Mouse (Mus musculus) ZHBTc4 (cell line): ENCODE measurements at regions not wholly inside any gene's neighbourhood (a gene's known extent, or its start where the extent isn't known, plus 50 kb on each side); places are given as distances from the start of the nearest gene placed in this dataset.

Source experiments
- DNase-seq: peaks from one replicate; pipeline ENCODE4 v3.0.0-alpha.2; 2011; ENCODE audit warnings: low read depth, low spot score

DNA sequence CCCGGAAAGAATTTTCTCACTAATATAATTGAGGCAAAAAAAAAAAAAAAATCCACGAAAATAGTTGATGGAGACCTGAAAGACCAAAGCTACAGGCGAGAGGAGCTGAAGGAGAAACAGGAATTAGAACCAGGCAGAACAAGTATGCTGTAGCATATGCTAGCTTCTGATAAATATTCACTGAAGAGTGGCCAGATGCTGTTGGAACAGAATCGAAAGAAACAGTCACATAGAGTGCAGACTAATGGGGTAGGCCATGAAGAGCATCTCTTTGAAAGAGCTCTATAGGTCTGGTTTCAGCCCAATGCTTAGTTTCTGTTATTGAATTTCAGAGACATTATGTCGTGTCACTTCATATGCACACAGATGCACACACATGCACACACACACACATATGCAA, 386.3 kb upstream of the Slc30a5 start:
- DNase-seq = no peak

GRCm38 (mm10) chr13:101216897-101217480, 383.8 kb upstream of the Slc30a5 start:
- no peak for DNase-seq

DNA sequence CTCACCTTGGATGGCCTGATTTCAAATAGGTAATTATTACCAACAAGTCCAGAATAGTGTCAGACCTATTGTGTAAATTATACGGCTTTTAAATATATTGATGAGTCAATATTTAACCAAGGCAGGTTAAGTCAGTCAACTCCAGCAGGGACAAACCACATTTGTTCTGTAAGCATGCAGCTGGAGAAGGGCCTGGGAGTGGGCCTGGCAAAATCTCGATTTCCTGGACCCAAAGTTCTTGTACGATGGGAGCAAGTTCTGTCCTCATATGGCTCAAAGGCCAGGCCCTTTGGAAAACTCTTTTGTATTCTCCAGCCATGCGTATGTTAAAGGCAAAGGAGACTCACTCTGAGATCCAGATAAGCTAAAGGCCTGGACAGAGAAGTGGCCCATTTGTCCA, 383.2 kb upstream of the Slc30a5 start:
- no peak for DNase-seq

GRCm38 (mm10) chr13:101215792-101216221, 382.6 kb upstream of the Slc30a5 start:
- no peak for DNase-seq

DNA sequence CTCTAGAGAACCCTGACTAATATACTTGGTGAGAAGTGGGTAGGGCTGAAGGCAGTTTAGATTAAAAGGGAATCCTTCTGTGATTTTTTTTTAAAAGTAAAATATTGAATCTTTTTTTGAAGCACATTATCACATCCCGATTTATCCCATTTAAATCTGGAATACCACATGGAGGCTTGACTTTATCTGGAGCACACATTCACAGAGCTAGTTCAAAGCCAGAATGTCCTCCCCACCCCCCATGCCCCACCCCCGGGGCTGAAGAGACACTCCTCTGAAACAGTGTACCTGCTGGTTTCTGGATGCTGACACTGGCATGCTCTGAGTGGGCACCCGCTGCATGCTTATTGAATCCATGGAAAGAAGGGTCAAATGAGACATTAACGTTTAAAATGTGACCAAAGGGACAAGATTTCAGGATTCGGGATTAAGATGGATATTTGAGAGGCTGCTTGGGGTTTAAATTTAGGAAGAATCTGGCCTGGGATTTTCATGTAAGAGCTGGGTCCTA, 382.0 kb upstream of the Slc30a5 start:
- DNase-seq = no peak

DNA sequence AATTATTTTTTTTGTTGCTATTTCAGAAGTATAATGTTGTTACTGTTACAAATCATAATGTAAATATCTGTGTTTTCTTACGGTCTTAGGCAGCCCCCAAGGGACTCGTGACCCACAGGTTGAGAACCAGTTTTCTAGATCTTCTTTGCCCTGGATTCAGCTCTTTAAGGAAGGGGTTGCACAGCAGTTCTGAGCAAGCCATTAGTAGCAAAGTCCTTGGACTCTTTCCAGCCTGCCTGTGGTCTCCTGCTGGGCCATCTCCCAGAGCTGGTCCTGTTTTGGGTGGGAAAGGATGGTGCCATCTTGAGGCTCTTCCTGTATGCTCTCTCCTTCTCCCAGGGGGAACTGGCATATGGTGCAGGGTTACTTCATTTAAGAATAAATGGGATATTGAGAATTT, 380.9 kb upstream of the Slc30a5 start:
- DNase-seq = no peak

- no peak for DNase-seq
Measured at GRCm38 (mm10) chr13:101213121-101213916, 380.1 kb upstream of the Slc30a5 start.

GRCm38 (mm10) chr13:101212341-101212895, 379.2 kb upstream of the Slc30a5 start:
- no peak for DNase-seq

DNA sequence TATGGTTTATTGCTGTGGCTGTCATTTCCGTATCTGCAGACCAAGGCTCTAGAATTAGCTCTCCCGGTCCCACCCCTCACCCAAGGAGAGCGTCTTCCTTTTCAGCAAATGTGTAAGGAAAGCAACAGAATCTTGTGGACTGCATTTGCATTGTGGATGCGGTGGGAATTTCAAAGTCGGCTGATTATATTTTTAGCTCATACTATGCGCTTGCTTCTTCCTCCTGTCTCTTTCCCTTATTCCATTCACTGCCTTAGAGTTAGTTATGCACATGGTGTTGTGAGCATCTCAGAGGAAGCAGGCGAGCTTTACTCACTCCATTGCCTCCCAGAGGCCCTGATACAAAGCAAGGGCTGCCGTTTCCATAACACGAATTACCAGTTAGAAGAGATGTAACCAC, 375.6 kb upstream of the Slc30a5 start:
- DNase-seq = no peak

GRCm38 (mm10) chr13:101203463-101203862, 370.2 kb upstream of the Slc30a5 start:
- DNase-seq = no peak

DNA sequence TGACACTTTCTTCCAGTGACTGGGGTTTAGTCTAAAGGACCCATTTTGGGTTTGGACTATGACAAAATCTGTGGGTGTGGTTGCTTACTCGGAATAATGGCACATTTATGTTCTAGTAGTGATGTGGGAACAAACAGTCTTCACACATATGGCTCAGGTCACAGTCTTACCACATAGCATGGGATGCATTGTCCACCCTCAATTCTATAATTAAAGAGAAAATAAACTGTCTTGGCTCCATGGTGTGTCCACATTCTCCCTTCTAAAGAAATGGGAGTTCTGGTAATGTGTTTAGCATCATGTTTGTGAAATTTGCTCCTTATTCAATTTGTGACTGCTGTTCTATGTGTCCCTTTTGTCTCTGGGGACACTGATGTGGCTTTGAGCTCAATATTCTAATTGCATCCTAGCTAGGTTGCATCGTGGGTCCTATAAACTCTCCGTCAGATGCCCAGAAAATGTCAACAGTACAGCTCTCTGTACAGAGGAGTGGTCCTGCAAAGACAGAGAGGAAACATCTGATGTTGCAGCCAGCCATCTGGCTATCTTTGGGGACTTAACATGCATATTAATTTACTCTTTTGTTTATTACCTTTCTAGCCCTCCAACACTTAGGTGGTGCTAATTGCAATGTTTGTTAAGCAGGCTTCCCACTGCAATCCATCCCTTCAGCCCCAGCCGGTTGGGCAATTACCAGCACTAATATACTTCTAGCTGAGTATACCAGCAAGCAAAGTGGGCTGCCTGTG, 369.5 kb upstream of the Slc30a5 start:
- DNase-seq = no peak

GRCm38 (mm10) chr13:101190249-101190830, 357.1 kb upstream of the Slc30a5 start:
- DNase-seq = no peak

- DNase-seq = no peak
Measured at GRCm38 (mm10) chr13:101182387-101182786, 349.2 kb upstream of the Slc30a5 start.

DNA sequence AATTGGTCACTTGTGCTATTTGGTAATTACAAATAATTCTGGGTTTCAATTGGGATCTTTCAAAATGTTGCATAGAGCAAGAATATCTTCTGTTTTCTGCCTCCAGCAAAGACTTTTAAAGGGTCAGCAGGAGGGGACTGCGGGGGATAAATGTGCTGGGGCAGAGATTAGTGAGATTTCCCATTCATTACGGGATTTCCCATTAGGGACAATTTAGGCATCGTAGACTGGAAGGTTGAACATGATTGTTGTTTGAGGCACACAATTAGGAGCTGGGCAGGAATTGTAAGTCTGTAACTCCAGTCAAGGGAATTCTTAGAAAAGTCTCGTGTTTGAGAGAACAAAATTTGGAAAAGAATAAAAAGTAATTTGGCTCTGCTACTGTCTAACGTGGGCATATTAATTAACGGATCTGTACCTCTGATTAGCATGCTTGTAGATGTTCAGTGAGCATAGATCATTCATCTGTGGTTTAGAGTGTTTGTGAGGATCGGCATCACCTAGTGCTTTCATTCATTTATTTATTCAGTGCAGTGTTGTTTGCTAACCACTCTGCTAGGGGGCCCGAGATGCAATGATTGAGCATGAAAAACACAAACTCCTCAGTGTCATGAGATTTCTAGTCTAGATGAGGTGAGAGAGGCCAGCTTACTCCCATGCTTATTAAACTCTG, 341.9 kb upstream of the Slc30a5 start:
- no peak for DNase-seq

DNA sequence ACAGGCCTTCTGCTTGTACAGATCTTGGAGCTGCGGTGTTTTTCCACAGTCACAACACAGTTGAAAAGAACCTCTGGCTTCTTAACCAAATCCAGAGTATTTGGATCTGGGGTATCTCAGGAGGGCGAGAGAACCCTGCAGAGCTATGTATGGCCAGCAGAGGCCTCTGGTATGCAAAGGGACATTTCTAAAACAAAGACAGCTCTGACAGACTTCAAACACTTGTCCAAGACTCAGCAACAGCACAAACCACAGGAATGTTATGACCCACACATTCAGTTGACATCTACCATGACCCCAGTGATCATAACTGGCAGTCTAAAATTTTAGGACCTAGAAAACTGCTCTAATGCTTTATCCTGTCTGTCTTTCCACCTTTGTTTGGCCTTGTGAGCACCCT, 328.5 kb upstream of the Slc30a5 start:
- peak; percentile 11 for DNase-seq

DNA sequence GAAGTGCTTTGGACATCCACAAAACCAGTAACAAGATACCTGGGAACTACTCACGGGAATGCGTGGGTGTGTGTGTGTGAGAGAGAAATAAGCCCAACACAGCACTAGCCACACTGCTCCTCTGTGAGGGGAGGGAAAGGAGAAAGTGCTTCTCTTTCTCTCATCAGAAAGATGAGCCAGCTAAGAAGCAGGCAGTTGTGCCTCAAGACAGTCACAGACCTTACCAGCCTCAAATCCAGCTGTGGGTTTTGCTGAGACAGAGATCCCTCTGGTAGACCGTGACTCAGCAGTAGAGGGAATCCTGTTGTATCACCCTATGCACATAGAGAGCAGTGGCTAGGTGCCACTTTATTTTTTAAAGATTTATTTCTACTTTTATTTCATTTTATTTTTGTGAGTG, 326.7 kb upstream of the Slc30a5 start:
- no peak for DNase-seq

- DNase-seq = no peak
Measured at GRCm38 (mm10) chr13:101153760-101154159, 320.5 kb upstream of the Slc30a5 start.

GRCm38 (mm10) chr13:101142761-101143160, 309.5 kb upstream of the Slc30a5 start:
- DNase-seq = no peak

DNA sequence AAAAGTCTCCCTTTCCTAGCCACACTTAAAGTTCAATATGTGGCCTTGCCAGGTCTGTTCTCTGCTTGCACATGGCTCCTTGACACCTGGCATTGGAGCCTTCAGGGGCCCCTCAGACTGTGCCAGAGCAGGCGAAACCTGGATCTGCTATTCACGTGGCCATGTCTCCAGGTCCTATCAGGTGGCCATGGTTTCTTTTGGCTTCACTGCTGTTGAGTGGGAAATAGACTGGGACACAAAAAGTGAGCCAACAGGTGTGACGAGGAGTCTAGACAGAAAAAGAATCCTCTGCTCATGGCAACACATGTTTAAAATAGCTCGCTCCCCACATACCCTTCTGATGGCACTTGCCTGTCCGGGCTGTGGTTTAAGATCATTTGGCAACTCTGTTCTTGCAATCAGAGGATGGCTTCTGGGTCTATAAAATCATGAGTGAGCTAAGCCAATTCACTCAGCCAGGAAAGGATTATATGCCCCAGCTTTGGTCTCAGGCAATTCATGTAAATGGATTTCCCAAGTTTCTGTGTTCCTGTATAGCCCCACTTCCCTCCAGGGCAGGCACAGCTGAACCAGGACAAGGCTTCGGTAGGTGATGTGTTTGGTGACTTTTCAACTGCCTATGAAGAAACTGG, 309.0 kb upstream of the Slc30a5 start:
- DNase-seq = no peak

- DNase-seq = no peak
Measured at GRCm38 (mm10) chr13:101129466-101129865, 296.2 kb upstream of the Slc30a5 start.

- DNase-seq = no peak
Measured at GRCm38 (mm10) chr13:101127808-101128207, 294.6 kb upstream of the Slc30a5 start.
